Mouse (Mus musculus): Measurements from ENCODE around the gene Golph3l.

DNA sequence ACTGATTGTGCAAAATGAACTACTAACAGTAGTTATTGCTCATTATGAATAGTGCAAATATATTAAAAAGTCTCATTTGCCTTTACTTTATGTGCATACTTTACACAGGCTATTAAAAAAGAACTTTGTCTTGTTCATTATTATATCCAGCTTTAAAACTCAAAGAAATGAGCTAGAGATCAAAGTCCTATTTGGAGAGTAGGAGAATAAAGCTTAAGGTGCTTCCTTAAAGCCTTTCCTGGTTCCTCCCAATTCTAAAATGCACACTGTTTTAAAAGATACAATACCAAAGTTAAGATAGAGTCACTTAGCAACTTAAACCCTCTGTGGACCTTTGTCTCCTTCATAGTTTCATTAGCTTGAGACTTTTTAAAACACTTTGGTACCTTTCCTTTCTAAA is 10.0 kb downstream of the Golph3l start:
- TF ChIP-seq CTCF (IDR thresholded peaks at IDR 0.05; ENCODE audit: low read depth) (no peak), EP300 (IDR thresholded peaks at IDR 0.05; ENCODE audit: low read depth) (no peak)

Measured in heart, postnatal 0 days (tissue).